Mouse (Mus musculus) hindbrain, embryonic 15.5 days (tissue): ENCODE data around the gene Sv2b. TPM values are rescaled to one million over a fixed set of nuclear protein-coding genes. Genes with fewer than 3 reads are reported as not detected.
A peak's percentile ranks its signal among the peaks of the same experiment; 100 is the strongest.

Experiments used
- ATAC-seq: fragments of 200-750 bp; cut with Nextera tagmentation; 2 replicates; pipeline ENCODE4 v1.8.0; 2017; ENCODE audit warnings: low read depth, moderate number of reproducible peaks, moderate TSS enrichment; ENCODE audit not compliant: low FRiP score
- H3K27ac ChIP-seq: fragments of 300-500 bp; sonication (generic); replicated peaks from 2 replicates; pipeline ENCODE4 v1.5.1; 2015; ENCODE audit warnings: mild to moderate bottlenecking, inconsistent platforms
- H3K27me3 ChIP-seq: fragments of 300-500 bp; sonication (generic); 2 replicates; pipeline ENCODE4 v1.6.1; 2015; ENCODE audit warnings: control low read depth, inconsistent platforms
- H3K36me3 ChIP-seq: fragments of 300-500 bp; sonication (generic); 2 replicates; pipeline ENCODE4 v1.6.1; 2015; ENCODE audit warnings: control low read depth, inconsistent platforms
- H3K4me1 ChIP-seq: fragments of 300-500 bp; sonication (generic); replicated peaks from 2 replicates; pipeline ENCODE4 v1.6.1; 2015; ENCODE audit warnings: control low read depth, inconsistent platforms
- H3K4me2 ChIP-seq: fragments of 300-500 bp; sonication (generic); 2 replicates; pipeline ENCODE4 v1.6.1; 2015; ENCODE audit warnings: moderate library complexity, mild to moderate bottlenecking, inconsistent platforms
- H3K4me3 ChIP-seq: fragments of 300-500 bp; sonication (generic); 2 replicates; pipeline ENCODE4 v1.5.1; 2015; ENCODE audit warnings: mild to moderate bottlenecking, inconsistent platforms
- H3K9ac ChIP-seq: fragments of 300-500 bp; sonication (generic); 2 replicates; pipeline ENCODE4 v1.6.1; 2015; ENCODE audit warnings: inconsistent platforms
- H3K9me3 ChIP-seq: fragments of 300-500 bp; sonication (generic); 2 replicates; pipeline ENCODE4 v1.6.1; 2016; ENCODE audit warnings: control low read depth, inconsistent platforms
- WGBS: fragments of 180-500 bp; shearing (Covaris S2); methylation state at CpG from one replicate; pipeline ENCODE4 v1.1.7; 2015; 5-methylcytosine and 5-hydroxymethylcytosine counted together
- polyA plus RNA-seq: library from polyadenylated mRNA; unstranded; fragments of >200 nt; fragmentation: Nextera tagmentation; extraction: Ambion mirVana; gene quantifications from 2 replicates; pipeline ENCODE4 v1.2.1, GENCODE M21; 2015

The Sv2b gene
- polyA plus RNA-seq, 1 experiment from 2014 or later = 18.6 TPM

- Histone ChIP-seq H3K9ac (no peak overlapping the region), H3K4me3 (no peak overlapping the region), H3K27ac (no peak overlapping the region), H3K36me3 (no peaks in the 10 kb centered on the region), H3K4me2 (no peak overlapping the region), H3K4me1 (0 out of 2 replicates have a peak, but pooled peaks cover 3% of the 10 kb centered on the region), H3K9me3 (no peaks in the 10 kb centered on the region), H3K27me3 (no peaks in the 10 kb centered on the region)
- no peak for ATAC-seq
- 66% methylated on average over 5 of the region's 5 CpGs for WGBS
Measured at GRCm38 (mm10) chr7:75314873-75315272, 5.8 kb upstream of the Sv2b start.

- Histone ChIP-seq H3K9ac (no peak overlapping the region), H3K27me3 (peaks cover 9% of the 10 kb centered on the region), H3K4me2 (peak overlapping the region; percentile 77; the same call in 1 of the 2 replicates), H3K27ac (no peak overlapping the region), H3K4me1 (peaks cover 23% of the 10 kb centered on the region), H3K4me3 (peak overlapping the region; percentile 47; the same call in 1 of the 2 replicates), H3K36me3 (no peaks in the 10 kb centered on the region), H3K9me3 (no peaks in the 10 kb centered on the region)
- ATAC-seq = no peak
- WGBS = 79% methylated on average over 8 of the region's 8 CpGs
Measured at GRCm38 (mm10) chr7:75309570-75309969, 508 bp upstream of the Sv2b start.

- peak overlapping the region; percentile 58 for H3K9ac ChIP-seq
- no peak for ATAC-seq
- peak overlapping the region; percentile 77 for H3K4me2 ChIP-seq
- H3K36me3 ChIP-seq = no peaks in the 10 kb centered on the region
- H3K4me3 ChIP-seq = peak overlapping the region; percentile 47
- peaks cover 9% of the 10 kb centered on the region for H3K27me3 ChIP-seq
- H3K4me1 ChIP-seq = peaks cover 23% of the 10 kb centered on the region
- WGBS = 4% methylated on average over 8 of the region's 8 CpGs
- no peaks in the 10 kb centered on the region for H3K9me3 ChIP-seq
- H3K27ac ChIP-seq = peak overlapping the region; percentile 57
Measured at GRCm38 (mm10) chr7:75308140-75308456, 964 bp downstream of the Sv2b start.

GRCm38 (mm10) chr7:75307570-75308087 lies 1.4 kb downstream of the Sv2b start:
- Histone ChIP-seq H3K27me3 (peaks cover 9% of the 10 kb centered on the region), H3K27ac (peak overlapping the region; percentile 57), H3K4me2 (peak overlapping the region; percentile 77), H3K36me3 (no peaks in the 10 kb centered on the region), H3K4me3 (peak overlapping the region; percentile 47), H3K4me1 (peaks cover 23% of the 10 kb centered on the region), H3K9ac (peak overlapping the region; percentile 58), H3K9me3 (no peaks in the 10 kb centered on the region)
- no peak for ATAC-seq
- WGBS = 53% methylated on average over 8 of the region's 8 CpGs

- WGBS = 78% methylated on average over 9 of the region's 9 CpGs
- no peak for ATAC-seq
- Histone ChIP-seq H3K4me2 (peak overlapping the region; percentile 28; the same call in 1 of the 2 replicates), H3K4me3 (no peak overlapping the region), H3K4me1 (peaks cover 23% of the 10 kb centered on the region), H3K9me3 (no peaks in the 10 kb centered on the region), H3K27me3 (peaks cover 9% of the 10 kb centered on the region), H3K36me3 (no peaks in the 10 kb centered on the region), H3K27ac (no peak overlapping the region), H3K9ac (no peak overlapping the region)
Measured at GRCm38 (mm10) chr7:75305901-75306465, 3.1 kb downstream of the Sv2b start.

- H3K4me3 ChIP-seq = no peak overlapping the region
- no peak for ATAC-seq
- no peaks in the 10 kb centered on the region for H3K36me3 ChIP-seq
- 81% methylated on average over 6 of the region's 6 CpGs for WGBS
- H3K27ac ChIP-seq = no peak overlapping the region
- no peaks in the 10 kb centered on the region for H3K9me3 ChIP-seq
- peaks cover 8% of the 10 kb centered on the region for H3K27me3 ChIP-seq
- no peak overlapping the region for H3K9ac ChIP-seq
- H3K4me2 ChIP-seq = no peak overlapping the region
- peaks cover 7% of the 10 kb centered on the region for H3K4me1 ChIP-seq
Measured at GRCm38 (mm10) chr7:75302523-75303215, 6.4 kb downstream of the Sv2b start.

- Histone ChIP-seq H3K4me1 (peaks cover 11% of the 10 kb centered on the region), H3K9ac (no peak overlapping the region), H3K27me3 (no peaks in the 10 kb centered on the region), H3K36me3 (no peaks in the 10 kb centered on the region), H3K27ac (no peak overlapping the region), H3K9me3 (no peaks in the 10 kb centered on the region), H3K4me3 (no peak overlapping the region), H3K4me2 (no peak overlapping the region)
- 74% methylated on average over 4 of the region's 4 CpGs for WGBS
- ATAC-seq = no peak
Measured at GRCm38 (mm10) chr7:75299245-75299644, 9.8 kb downstream of the Sv2b start.

GRCm38 (mm10) chr7:75296688-75297119 lies 12.4 kb downstream of the Sv2b start:
- ATAC-seq = no peak
- peaks cover 16% of the 10 kb centered on the region for H3K4me1 ChIP-seq
- no peaks in the 10 kb centered on the region for H3K36me3 ChIP-seq
- H3K4me3 ChIP-seq = no peak overlapping the region
- H3K4me2 ChIP-seq = no peak overlapping the region
- H3K27ac ChIP-seq = no peak overlapping the region
- no peak overlapping the region for H3K9ac ChIP-seq
- WGBS = 26% methylated on average over 6 of the region's 6 CpGs
- H3K27me3 ChIP-seq = no peaks in the 10 kb centered on the region
- H3K9me3 ChIP-seq = no peaks in the 10 kb centered on the region

- no peaks in the 10 kb centered on the region for H3K36me3 ChIP-seq
- peak; percentile 36; the same call in 1 of the 2 replicates for ATAC-seq
- H3K9ac ChIP-seq = no peak overlapping the region
- no peaks in the 10 kb centered on the region for H3K9me3 ChIP-seq
- H3K4me1 ChIP-seq = peaks cover 16% of the 10 kb centered on the region
- H3K4me3 ChIP-seq = no peak overlapping the region
- 0 out of 2 replicates have a peak overlapping the region, but pooled peaks have one; percentile 19 for H3K27ac ChIP-seq
- no peak overlapping the region for H3K4me2 ChIP-seq
- 19% methylated on average over 5 of the region's 5 CpGs for WGBS
- H3K27me3 ChIP-seq = no peaks in the 10 kb centered on the region
Measured at GRCm38 (mm10) chr7:75295228-75295865, 13.7 kb downstream of the Sv2b start.

GRCm38 (mm10) chr7:75292246-75292645 lies 16.8 kb downstream of the Sv2b start:
- ATAC-seq = no peak
- H3K27ac ChIP-seq = no peak overlapping the region
- H3K27me3 ChIP-seq = no peaks in the 10 kb centered on the region
- no peak overlapping the region for H3K4me2 ChIP-seq
- 37% methylated on average over 3 of the region's 3 CpGs for WGBS
- H3K4me1 ChIP-seq = peaks cover 16% of the 10 kb centered on the region
- no peak overlapping the region for H3K4me3 ChIP-seq
- no peak overlapping the region for H3K9ac ChIP-seq
- no peaks in the 10 kb centered on the region for H3K36me3 ChIP-seq
- H3K9me3 ChIP-seq = no peaks in the 10 kb centered on the region

GRCm38 (mm10) chr7:75290554-75290953 lies 18.5 kb downstream of the Sv2b start:
- Histone ChIP-seq H3K4me2 (no peak overlapping the region), H3K4me1 (peaks cover 13% of the 10 kb centered on the region), H3K9me3 (no peaks in the 10 kb centered on the region), H3K9ac (no peak overlapping the region), H3K36me3 (no peaks in the 10 kb centered on the region), H3K27ac (no peak overlapping the region), H3K27me3 (no peaks in the 10 kb centered on the region), H3K4me3 (no peak overlapping the region)
- WGBS = 49% methylated on average over 2 of the region's 2 CpGs
- ATAC-seq = no peak

GRCm38 (mm10) chr7:75287237-75287636 lies 21.8 kb downstream of the Sv2b start:
- H3K4me3 ChIP-seq = no peak overlapping the region
- no peak overlapping the region for H3K9ac ChIP-seq
- H3K4me2 ChIP-seq = no peak overlapping the region
- no peaks in the 10 kb centered on the region for H3K27me3 ChIP-seq
- no peak overlapping the region for H3K27ac ChIP-seq
- no peaks in the 10 kb centered on the region for H3K36me3 ChIP-seq
- H3K4me1 ChIP-seq = peaks cover 3% of the 10 kb centered on the region; the same call in 1 of the 2 replicates
- 77% methylated on average over 6 of the region's 6 CpGs for WGBS
- H3K9me3 ChIP-seq = no peaks in the 10 kb centered on the region
- no peak for ATAC-seq
